Mouse (Mus musculus) CD4-positive helper T cell, adult 2 months (primary cell): ENCODE results near the gene Ddx4.

Experiments
- DNase-seq: peaks from one replicate; pipeline ENCODE4 v3.0.0-alpha.2; 2012; ENCODE audit warnings: low read depth, missing footprints, low spot score

Ddx4 gene

DNA sequence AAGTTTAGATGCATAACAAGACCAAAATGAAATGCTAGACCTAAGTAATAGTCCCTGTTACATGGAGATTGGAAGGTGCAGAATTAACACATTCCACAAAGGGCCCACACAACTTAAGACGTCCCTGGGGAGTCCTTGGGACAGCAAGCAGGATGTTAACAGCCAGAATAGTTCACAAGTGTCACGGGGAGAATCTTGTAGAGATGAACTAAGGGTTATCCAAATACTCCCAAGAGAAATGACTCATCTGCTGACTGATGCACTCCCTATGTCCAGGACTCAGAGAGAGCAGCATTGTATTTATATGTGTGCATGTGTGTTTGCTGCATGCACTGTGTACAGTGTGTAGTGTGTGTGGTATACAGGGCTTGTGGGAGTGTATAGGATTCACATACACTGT lies 95.8 kb downstream of the Ddx4 start:
- no peak for DNase-seq

DNA sequence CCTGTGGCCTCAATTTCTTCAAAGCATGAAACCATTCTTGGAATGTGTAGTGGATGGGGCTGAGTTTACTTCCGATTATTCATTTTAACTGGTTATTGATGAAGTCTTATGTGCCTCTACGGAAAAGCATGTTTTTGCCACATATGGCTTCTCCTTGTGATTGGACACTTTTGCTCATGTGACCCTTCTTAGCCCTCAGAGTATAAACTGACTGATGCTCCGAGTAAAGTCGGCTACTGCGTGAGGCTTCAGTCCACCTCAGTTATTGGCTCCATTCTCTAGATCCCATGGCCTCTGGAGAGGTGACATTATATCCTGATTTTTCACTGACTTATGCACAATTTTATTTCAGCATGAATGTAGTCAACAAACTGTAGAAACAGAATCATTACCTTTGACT lies 99.0 kb downstream of the Ddx4 start:
- no peak for DNase-seq

DNA sequence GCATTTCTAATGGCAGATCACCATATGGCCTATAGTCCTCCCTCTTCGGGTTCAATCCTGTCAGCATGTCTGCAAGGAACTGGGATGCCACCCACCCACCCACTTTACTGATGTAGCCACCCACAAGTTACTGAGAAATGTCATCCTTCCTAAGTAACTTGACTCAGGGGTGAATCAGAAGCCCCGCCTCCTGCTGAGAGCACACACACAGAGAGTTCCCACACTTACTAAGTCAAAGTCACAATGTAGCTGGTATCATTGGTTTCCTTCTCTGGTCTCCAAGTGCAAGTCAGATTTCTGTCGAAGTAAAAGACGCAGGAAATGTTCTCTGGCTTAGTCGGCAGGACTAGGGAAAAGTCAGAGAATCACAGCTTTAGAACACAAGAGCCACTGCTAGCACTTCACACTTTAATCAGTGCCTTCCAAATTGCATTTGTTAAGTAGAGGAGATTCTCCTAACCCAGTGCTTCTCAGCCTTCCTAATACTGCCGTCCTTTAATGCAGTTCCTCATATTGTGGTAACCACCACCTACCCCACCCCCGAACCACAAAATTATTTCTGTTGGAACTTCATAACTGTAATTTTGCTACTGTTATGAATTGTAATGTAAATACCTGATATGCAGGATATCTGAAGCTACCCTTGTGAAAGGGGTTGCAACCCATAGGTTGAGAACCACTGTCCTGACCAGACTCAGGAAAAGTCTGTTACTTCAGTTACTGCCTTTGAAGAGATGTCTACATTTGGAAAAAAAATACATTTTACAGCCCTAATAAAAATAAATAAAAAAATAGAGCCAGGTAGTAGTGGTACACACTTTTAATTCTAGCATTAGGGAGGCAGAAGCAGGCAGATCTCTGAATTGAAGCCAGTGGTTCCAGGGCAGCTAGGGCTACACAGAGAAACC lies 100.4 kb downstream of the Ddx4 start:
- DNase-seq: peak; percentile 10
